Mouse (Mus musculus) ovary, postnatal 14 days (tissue): ENCODE measurements around the gene Grm2.
"Not testable (repeated sequence)": the region's sequence is repeated elsewhere in the genome, so short reads cannot be mapped to it uniquely, and the experiment has no call there.

Experiments used
- DNase-seq: peaks from one replicate; pipeline ENCODE4 v3.0.0; 2022; ENCODE audit warnings: low spot score

The Grm2 gene

GRCm38 (mm10) chr9:106647226-106647625 is 8.7 kb downstream of the Grm2 start:
- no peak for DNase-seq

GRCm38 (mm10) chr9:106645684-106646271 is 10.1 kb downstream of the Grm2 start:
- DNase-seq = no peak

GRCm38 (mm10) chr9:106643787-106644186 is 12.1 kb downstream of the Grm2 start:
- DNase-seq = no peak

GRCm38 (mm10) chr9:106643128-106643527 is 12.8 kb downstream of the Grm2 start:
- DNase-seq = peak; percentile 68

GRCm38 (mm10) chr9:106641346-106641745 is 14.5 kb downstream of the Grm2 start:
- DNase-seq = no peak

GRCm38 (mm10) chr9:106638154-106638553 is 17.7 kb downstream of the Grm2 start:
- DNase-seq = no peak

GRCm38 (mm10) chr9:106632185-106632584 is 23.7 kb downstream of the Grm2 start:
- no peak for DNase-seq

- DNase-seq = not testable (repeated sequence)
Measured at GRCm38 (mm10) chr9:106627796-106628195, 28.1 kb downstream of the Grm2 start.

- no peak for DNase-seq
Measured at GRCm38 (mm10) chr9:106626282-106626681, 29.6 kb downstream of the Grm2 start, which contains the start of gene Iqcf6. Iqcf6 (plus strand) TSS chr9:106626582.

- DNase-seq = no peak
Measured at GRCm38 (mm10) chr9:106617496-106617895, 38.4 kb downstream of the Grm2 start.

GRCm38 (mm10) chr9:106616306-106616705 is 39.6 kb downstream of the Grm2 start:
- DNase-seq = no peak

- no peak for DNase-seq
Measured at GRCm38 (mm10) chr9:106614616-106615015, 41.3 kb downstream of the Grm2 start.

GRCm38 (mm10) chr9:106613951-106614350 is 41.9 kb downstream of the Grm2 start:
- no peak for DNase-seq

GRCm38 (mm10) chr9:106610727-106611126 is 45.2 kb downstream of the Grm2 start:
- DNase-seq = no peak

GRCm38 (mm10) chr9:106600546-106600945 is 55.3 kb downstream of the Grm2 start:
- peak; percentile 37 for DNase-seq

- DNase-seq = no peak
Measured at GRCm38 (mm10) chr9:106598466-106598865, 57.4 kb downstream of the Grm2 start.

GRCm38 (mm10) chr9:106595836-106596235 is 60.0 kb downstream of the Grm2 start:
- no peak for DNase-seq

GRCm38 (mm10) chr9:106595402-106595801 is 60.5 kb downstream of the Grm2 start:
- DNase-seq = not testable (repeated sequence)
